Mouse (Mus musculus) layer of hippocampus, adult 2 months (tissue): Measurements from ENCODE around the gene Mn1. TPM values are rescaled to one million over a fixed set of nuclear protein-coding genes. Genes with fewer than 3 reads are reported as not detected.
A peak's percentile ranks its signal among the peaks of the same experiment; 100 is the strongest.

ENCODE experiments used
- DNase-seq, 2 experiments: peaks; one replicate each; pipeline ENCODE4 v3.0.0; 2022; ENCODE audit warnings: low spot score in 2 of 2
- H3K27ac ChIP-seq: fragments of 200-600 bp; 2 replicates; pipeline ENCODE4 v1.8.1; 2022
- H3K4me3 ChIP-seq: fragments of 200-600 bp; 2 replicates; pipeline ENCODE4 v1.8.1; 2022; ENCODE audit warnings: mild to moderate bottlenecking
- CTCF ChIP-seq: fragments of 200-600 bp; conservative IDR thresholded peaks from 2 replicates; pipeline ENCODE4 v1.8.1; 2022; ENCODE audit warnings: antibody characterized with exemption, mild to moderate bottlenecking, moderate library complexity
- total RNA-seq, 2 experiments: library from RNA; stranded (reverse); gene quantifications; 2 replicates each; pipeline ENCODE4 v1.2.3; 2021

The Mn1 gene
- total RNA-seq, 2 experiments from 2014 or later = 38.4 to 45.6 TPM

- peak overlapping the region; percentile 2; the same call in 1 of the 2 replicates for H3K27ac ChIP-seq
- H3K4me3 ChIP-seq = peak overlapping the region; percentile 73
- no peak for TF ChIP-seq CTCF
- no peak for DNase-seq
Observed at GRCm38 (mm10) chr5:111423616-111424015, 6.5 kb downstream of the Mn1 start.

GRCm38 (mm10) chr5:111425813-111426212, 8.7 kb downstream of the Mn1 start:
- no peak for DNase-seq

GRCm38 (mm10) chr5:111426249-111426648, 9.1 kb downstream of the Mn1 start:
- Histone ChIP-seq H3K4me3 (no peak overlapping the region; the same call in 1 of the 2 replicates), H3K27ac (no peak overlapping the region)
- no peak for TF ChIP-seq CTCF
- DNase-seq = no peak

More at GRCm38 (mm10) chr5:111425813-111426212, 8.7 kb downstream of the Mn1 start:
- H3K4me3 ChIP-seq = no peak overlapping the region; the same call in 1 of the 2 replicates
- TF ChIP-seq CTCF = no peak
- no peak overlapping the region for H3K27ac ChIP-seq

- Histone ChIP-seq H3K4me3 (no peak overlapping the region), H3K27ac (no peak overlapping the region)
- TF ChIP-seq CTCF = no peak
- no peak for DNase-seq
Observed at GRCm38 (mm10) chr5:111428882-111429281, 11.7 kb downstream of the Mn1 start.

GRCm38 (mm10) chr5:111429726-111430125, 12.6 kb downstream of the Mn1 start:
- no peak overlapping the region for H3K4me3 ChIP-seq
- no peak for DNase-seq
- H3K27ac ChIP-seq = peak overlapping the region; percentile 10; the same call in 1 of the 2 replicates
- no peak for TF ChIP-seq CTCF

- no peak for TF ChIP-seq CTCF
- Histone ChIP-seq H3K27ac (no peak overlapping the region), H3K4me3 (no peak overlapping the region)
- DNase-seq = no peak
Observed at GRCm38 (mm10) chr5:111431007-111431730, 14.0 kb downstream of the Mn1 start.

GRCm38 (mm10) chr5:111432842-111433241, 15.7 kb downstream of the Mn1 start:
- H3K4me3 ChIP-seq = no peak overlapping the region
- no peak for TF ChIP-seq CTCF
- no peak overlapping the region for H3K27ac ChIP-seq
- DNase-seq = no peak

- Histone ChIP-seq H3K4me3 (no peak overlapping the region), H3K27ac (no peak overlapping the region)
- TF ChIP-seq CTCF = no peak
- no peak for DNase-seq
Observed at GRCm38 (mm10) chr5:111434342-111434842, 17.2 kb downstream of the Mn1 start.

GRCm38 (mm10) chr5:111436260-111436659, 19.1 kb downstream of the Mn1 start:
- no peak for DNase-seq
- TF ChIP-seq CTCF = no peak
- H3K27ac ChIP-seq = no peak overlapping the region
- no peak overlapping the region for H3K4me3 ChIP-seq

GRCm38 (mm10) chr5:111437205-111437604, 20.0 kb downstream of the Mn1 start:
- no peak for DNase-seq
- TF ChIP-seq CTCF = no peak

GRCm38 (mm10) chr5:111438336-111438735, 21.2 kb downstream of the Mn1 start:
- no peak overlapping the region for H3K27ac ChIP-seq
- DNase-seq = no peak
- no peak overlapping the region for H3K4me3 ChIP-seq
- no peak for TF ChIP-seq CTCF

More at GRCm38 (mm10) chr5:111437205-111437604, 20.0 kb downstream of the Mn1 start:
- Histone ChIP-seq H3K27ac (no peak overlapping the region), H3K4me3 (no peak overlapping the region)

- TF ChIP-seq CTCF = no peak
- DNase-seq = no peak
- no peak overlapping the region for H3K4me3 ChIP-seq
- no peak overlapping the region for H3K27ac ChIP-seq
Observed at GRCm38 (mm10) chr5:111438821-111439220, 21.7 kb downstream of the Mn1 start.

- Histone ChIP-seq H3K27ac (no peak overlapping the region), H3K4me3 (no peak overlapping the region)
- no peak for DNase-seq
- TF ChIP-seq CTCF = no peak
Observed at GRCm38 (mm10) chr5:111440264-111440663, 23.1 kb downstream of the Mn1 start.
